Mouse (Mus musculus): ENCODE measurements around the gene Mreg. TPM values are rescaled to one million over a fixed set of nuclear protein-coding genes. Genes with fewer than 3 reads are reported as not detected.

Gene Mreg
- polyA plus RNA-seq, 1 experiment from 2014 or later: 74.9 TPM

GRCm38 (mm10) chr1:72136101-72136500, 76.0 kb downstream of the Mreg start:
- no peak for DNase-seq (ENCODE audit: low spot score)

- DNase-seq (ENCODE audit: low spot score): no peak
Observed at GRCm38 (mm10) chr1:72134534-72134933, 77.6 kb downstream of the Mreg start.

DNA sequence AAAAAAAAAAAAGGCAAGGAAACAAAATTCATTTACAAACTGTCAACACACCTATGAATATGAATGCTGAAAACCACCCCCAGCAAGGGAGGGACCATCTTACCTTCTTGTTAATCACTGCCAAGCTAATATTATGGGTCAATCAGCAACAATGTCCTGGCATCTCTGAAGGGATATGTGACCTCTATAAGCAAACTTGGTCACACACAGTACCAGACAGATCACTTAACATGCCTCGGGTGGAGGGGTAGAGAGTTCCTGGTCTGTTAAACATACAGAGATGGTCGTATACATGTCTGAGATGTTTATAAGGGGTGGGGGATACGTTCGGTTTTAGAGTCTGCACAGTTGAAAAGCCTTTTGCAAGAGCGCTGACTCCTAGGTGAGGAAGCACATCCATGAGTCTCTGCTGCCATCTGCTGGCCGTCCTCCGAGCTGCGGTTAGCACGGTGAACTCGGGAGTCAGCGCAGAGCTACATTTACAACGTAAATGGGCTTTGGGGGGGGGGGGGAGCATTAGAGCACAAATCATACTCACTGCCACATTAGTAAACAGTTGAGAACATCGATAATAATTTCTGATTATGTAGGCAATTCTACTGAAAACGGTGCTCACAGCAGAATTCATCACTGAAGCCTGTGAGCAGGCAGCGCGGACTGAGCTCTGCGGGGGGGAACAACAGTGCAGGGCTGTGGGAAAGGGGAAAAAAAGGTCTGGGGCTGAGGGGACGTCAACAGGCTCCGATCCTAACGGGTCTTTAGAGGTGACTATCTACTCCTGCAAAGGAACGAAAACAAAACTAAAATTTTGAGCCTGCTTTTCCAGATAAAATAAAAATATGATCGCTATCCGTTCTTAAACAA, 88.4 kb downstream of the Mreg start:
- DNase-seq (ENCODE audit: low spot score): peak; percentile 68

DNA sequence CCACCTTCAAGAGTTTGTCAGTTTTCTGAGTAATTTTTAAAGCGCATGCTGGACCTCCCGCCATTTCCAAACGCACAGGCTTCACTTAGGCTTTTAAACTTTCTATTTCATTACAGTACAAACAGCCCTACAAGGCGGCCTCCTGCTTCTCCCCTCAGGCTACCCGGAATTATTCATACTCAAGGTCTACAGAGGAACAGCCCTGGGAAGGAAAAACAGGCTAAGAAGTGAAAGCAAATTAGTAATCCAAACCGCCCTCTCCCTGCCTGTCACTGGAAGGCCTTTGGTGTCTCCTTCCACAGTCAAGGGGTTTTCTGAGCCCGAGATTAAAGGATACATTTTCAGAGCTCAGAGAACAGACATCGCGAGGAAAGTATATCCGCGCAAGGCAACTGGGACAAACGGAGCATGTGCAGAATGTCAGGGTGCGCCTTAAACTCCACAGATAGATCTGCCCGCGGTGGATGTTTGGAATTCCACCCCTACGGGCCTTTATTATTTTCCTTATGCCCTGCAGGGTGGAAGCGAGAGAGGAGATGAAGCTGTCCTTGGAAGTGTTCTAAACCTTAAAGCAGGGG, 90.4 kb downstream of the Mreg start:
- DNase-seq (ENCODE audit: low spot score): no peak

DNA sequence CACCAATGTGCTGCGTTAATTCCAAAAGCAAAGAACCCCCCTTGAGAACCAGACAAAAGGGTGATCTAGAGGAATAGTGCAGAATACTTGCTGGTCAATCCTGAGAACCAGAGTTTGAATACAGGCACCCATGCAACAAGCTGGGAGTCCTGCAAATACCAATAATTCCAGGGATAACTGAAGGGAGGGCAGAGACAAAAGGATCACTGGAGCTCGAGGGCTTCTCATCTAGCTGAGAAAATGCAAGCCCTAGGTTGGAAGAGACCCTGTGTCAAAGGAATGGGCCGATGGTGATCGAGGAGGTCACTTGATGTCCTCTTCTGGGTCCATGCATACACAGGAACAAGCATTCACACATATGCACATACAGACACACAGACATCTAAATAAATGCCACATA, 92.1 kb downstream of the Mreg start:
- no peak for DNase-seq (ENCODE audit: low spot score)

GRCm38 (mm10) chr1:72114206-72114605, 97.9 kb downstream of the Mreg start:
- no peak for DNase-seq (ENCODE audit: low spot score)

Other genes with a start within 250 kb of the Mreg start
- 15.3 and 15.6 TPM in 2 replicates for gene Pecr, start 72.0 kb upstream of the Mreg start, polyA plus RNA-seq (2015; fragmentation: Nextera tagmentation; extraction: Ambion mirVana)
- gene Tmem169, start 72.1 kb upstream of the Mreg start, polyA plus RNA-seq (2015; fragmentation: Nextera tagmentation; extraction: Ambion mirVana): 7.1 and 8.0 TPM in 2 replicates
- gene Xrcc5, start 95.1 kb upstream of the Mreg start, polyA plus RNA-seq (2015; fragmentation: Nextera tagmentation; extraction: Ambion mirVana): 51.1 and 53.0 TPM in 2 replicates

Measured in thymus, postnatal 0 days (tissue).